Mouse (Mus musculus) mouse embryonic stem cell (cell line): Measurements from ENCODE around the gene Spire2.
"Not testable (repeated sequence)": the region's sequence is repeated elsewhere in the genome, so short reads cannot be mapped to it uniquely, and the experiment has no call there.

Experiments used
- in situ Hi-C, 2 experiments: fragments of 300-500 bp; cut with MboI; formaldehyde crosslinking; loops; 1 replicate in 1 of 2; 3 replicates in 1 of 2; pipeline ENCODE4 v1.14.3; 2019 to 2020; ENCODE audit warnings: low sequenced_read_pairs in 2 of 2, low pct_unique_long_range_greater_than_20kb in 1 of 2, mixed read lengths in 1 of 2; ENCODE audit not compliant: unreplicated experiment in 1 of 2

Gene Spire2

DNA sequence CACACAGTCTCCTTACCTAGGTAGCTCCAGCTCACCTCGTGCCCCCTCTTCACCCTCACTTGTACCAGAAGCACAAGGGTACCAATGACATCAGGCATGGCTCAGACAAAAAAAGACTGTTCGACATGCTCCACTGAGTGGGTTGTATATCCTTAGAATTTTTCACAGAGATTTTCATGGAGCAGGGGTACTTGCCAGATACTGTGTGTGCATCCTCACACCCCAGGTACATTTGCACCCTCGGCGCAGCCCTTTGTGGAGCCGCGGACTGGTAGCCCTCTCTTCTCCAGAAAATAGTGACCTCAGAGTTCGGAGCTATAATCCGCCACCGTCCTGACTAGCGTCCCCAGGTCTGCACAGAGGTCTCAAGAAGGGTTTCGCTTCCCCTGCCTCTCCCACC is 78.3 kb downstream of the Spire2 start:
- in situ Hi-C loops: no loop called here

DNA sequence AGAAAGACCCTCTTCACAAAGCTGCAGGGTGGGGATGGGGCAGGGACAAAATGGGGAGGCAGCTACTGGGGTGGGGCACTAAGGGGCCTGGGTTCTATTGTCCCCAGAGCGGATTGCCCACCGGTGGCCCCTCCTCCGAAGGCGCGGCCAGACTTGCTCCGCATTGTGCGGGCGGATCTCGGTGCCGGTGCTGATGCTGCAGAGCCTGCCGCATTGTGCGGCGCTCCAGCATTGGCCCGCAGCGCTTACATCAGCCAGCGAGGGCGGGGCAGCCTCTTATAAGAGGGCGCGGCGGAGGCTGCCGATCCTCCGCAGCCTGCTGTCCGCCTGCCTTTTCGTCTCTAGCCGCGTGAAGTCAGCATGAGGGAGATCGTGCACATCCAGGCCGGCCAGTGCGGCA is 78.7 kb downstream of the Spire2 start, which contains the start of gene Tubb3:
Gene Tubb3, plus strand, starts transcription at position 179 of the 400 bp plus-strand sequence.
- in situ Hi-C loops: no loop called here

GRCm38 (mm10) chr8:123411781-123412327 is 79.3 kb downstream of the Spire2 start:
- in situ Hi-C loops: no loop called here

DNA sequence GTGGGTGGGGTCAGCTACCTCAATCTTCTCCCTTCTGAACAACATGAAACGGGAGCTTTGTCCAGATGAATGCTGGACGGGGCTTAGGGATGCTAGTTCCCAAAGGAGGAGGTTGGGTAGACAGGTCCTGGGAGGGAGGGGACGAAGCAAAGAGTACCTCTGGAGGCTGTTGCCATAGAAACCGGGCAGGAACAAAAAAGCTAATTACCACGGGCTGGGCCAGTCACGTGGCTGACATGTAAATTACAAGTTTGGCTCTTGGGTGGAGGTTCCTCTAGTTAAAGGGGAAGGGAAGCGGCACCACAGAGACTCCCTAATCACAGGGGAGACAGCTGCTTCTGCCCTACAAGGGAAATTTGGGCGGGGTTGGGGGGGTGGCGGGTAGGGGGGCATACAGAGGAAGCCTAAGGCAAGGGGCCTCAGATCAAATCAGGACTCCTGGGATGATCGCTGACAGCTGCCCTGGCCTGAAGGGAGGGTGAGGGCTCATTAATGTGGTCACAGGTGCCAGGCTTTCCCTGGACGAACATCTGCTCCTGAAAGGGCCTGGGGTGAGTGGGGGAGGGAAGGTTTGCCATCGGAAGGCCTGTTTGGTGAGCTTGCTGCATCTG is 80.2 kb downstream of the Spire2 start:
- in situ Hi-C loops: no loop called here

- in situ Hi-C loops: no loop called here
Observed at GRCm38 (mm10) chr8:123414255-123414654, 81.7 kb downstream of the Spire2 start.

GRCm38 (mm10) chr8:123414997-123415696 is 82.6 kb downstream of the Spire2 start:
- in situ Hi-C loops: not testable (repeated sequence)

GRCm38 (mm10) chr8:123415967-123416943 is 83.7 kb downstream of the Spire2 start:
- in situ Hi-C loops: no loop called here

GRCm38 (mm10) chr8:123416944-123417555 is 84.5 kb downstream of the Spire2 start:
- in situ Hi-C loops: no loop called here
